Mouse (Mus musculus): ENCODE measurements around the gene Nhlrc2.
"Not testable (repeated sequence)": the region's sequence is repeated elsewhere in the genome, so short reads cannot be mapped to it uniquely, and the experiment has no call there.

Gene Nhlrc2

GRCm38 (mm10) chr19:56548230-56549032, at the start of gene Nhlrc2:
Gene Nhlrc2 (plus strand): TSS chr19:56548261.
- DNase-seq, result peak; percentile 45 to 62

- DNase-seq, result not testable (repeated sequence)
These were observed 45.0 kb upstream of the Nhlrc2 start for GRCm38 (mm10) chr19:56503069-56503468.

GRCm38 (mm10) chr19:56503525-56503924, 44.5 kb upstream of the Nhlrc2 start:
- DNase-seq, result not testable (repeated sequence)

- DNase-seq, result not testable (repeated sequence)
These were observed 36.9 kb upstream of the Nhlrc2 start for GRCm38 (mm10) chr19:56511207-56511606.

GRCm38 (mm10) chr19:56513527-56513926, 34.5 kb upstream of the Nhlrc2 start:
- DNase-seq, result not testable (repeated sequence)

GRCm38 (mm10) chr19:56519408-56519807, 28.7 kb upstream of the Nhlrc2 start:
- not testable (repeated sequence) for DNase-seq

GRCm38 (mm10) chr19:56530529-56530928, 17.5 kb upstream of the Nhlrc2 start:
- not testable (repeated sequence) for DNase-seq

GRCm38 (mm10) chr19:56531251-56531650, 16.8 kb upstream of the Nhlrc2 start:
- no peak for DNase-seq

GRCm38 (mm10) chr19:56533291-56534071, 14.6 kb upstream of the Nhlrc2 start:
- DNase-seq, result no peak

GRCm38 (mm10) chr19:56534337-56534736, 13.7 kb upstream of the Nhlrc2 start:
- DNase-seq, result no peak

GRCm38 (mm10) chr19:56535064-56535463, 13.0 kb upstream of the Nhlrc2 start:
- DNase-seq, result no peak

GRCm38 (mm10) chr19:56535765-56536164, 12.3 kb upstream of the Nhlrc2 start:
- DNase-seq, result no peak

- DNase-seq, result no peak
These were observed 4.7 kb upstream of the Nhlrc2 start for GRCm38 (mm10) chr19:56543320-56543719.

GRCm38 (mm10) chr19:56544681-56545388, 3.2 kb upstream of the Nhlrc2 start:
- no peak for DNase-seq

GRCm38 (mm10) chr19:56546031-56546430, 2.0 kb upstream of the Nhlrc2 start:
- no peak for DNase-seq

GRCm38 (mm10) chr19:56547456-56548229, 418 bp upstream of the Nhlrc2 start, which contains the start of gene Dclre1a:
Gene Dclre1a (minus strand): TSS chr19:56548222.
- peak; percentile 56 to 67 for DNase-seq

GRCm38 (mm10) chr19:56549033-56549680, 1.1 kb downstream of the Nhlrc2 start:
- DNase-seq, result no peak

GRCm38 (mm10) chr19:56553177-56553576, 5.1 kb downstream of the Nhlrc2 start:
- no peak for DNase-seq

- DNase-seq, result no peak
These were observed 7.9 kb downstream of the Nhlrc2 start for GRCm38 (mm10) chr19:56555972-56556371.

- DNase-seq, result no peak
These were observed 14.5 kb downstream of the Nhlrc2 start for GRCm38 (mm10) chr19:56562433-56563138.

GRCm38 (mm10) chr19:56563469-56563868, 15.4 kb downstream of the Nhlrc2 start:
- DNase-seq, result no peak
